Mouse (Mus musculus): Measurements from ENCODE around the gene Smagp.

- no peak for TF ChIP-seq CTCF (conservative IDR thresholded peaks at IDR 0.05; ENCODE audit: low read length)
- no peak for TF ChIP-seq NANOG (IDR thresholded peaks at IDR 0.05; ENCODE audit: borderline replicate concordance, low read length)
These were observed 31.3 kb upstream of the Smagp start for GRCm38 (mm10) chr15:100667871-100668545.
